Comparison of ENCODE assay signal across 7 mouse cellular contexts in the genomic region with DNA sequence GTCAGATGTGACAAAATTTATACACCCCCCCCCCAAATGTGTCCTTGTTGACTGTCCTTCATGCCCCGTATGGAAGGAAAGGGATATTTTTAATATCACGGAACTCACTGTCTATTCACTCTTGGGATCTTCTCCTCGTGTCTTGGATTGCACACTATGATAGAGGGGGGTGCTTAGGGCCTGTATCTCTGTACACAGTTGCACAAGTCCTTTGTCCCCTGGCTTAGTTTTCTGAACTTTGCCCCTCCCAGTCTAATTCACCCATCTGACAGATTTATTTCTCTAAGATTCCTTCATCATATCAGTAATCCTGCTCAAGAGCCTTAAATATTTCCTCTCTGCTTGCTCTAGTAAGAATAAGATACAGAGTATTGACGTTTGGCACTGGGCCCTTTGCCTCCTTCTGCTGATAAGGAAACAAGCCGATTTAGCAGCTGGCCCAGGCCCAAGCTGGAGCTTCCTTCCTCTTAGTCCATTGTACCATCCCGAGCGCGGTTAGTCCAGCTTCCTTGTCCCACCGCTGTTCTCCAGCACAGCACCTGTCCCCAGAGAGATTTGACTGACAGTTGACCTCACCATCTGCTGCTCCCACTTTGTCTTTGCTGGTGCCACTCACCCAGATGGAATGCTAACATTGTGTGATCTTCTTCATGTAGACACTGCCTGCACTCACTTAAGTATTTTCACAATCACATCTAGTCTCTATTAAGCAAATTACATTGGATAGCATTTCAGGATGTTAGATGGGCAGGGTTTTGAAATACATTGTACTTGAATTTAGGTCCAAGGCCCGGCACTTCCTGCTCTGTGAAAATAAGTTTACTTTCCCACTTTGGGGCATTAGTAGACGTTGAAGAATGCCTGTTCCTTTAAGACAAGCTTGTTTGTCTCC.
A peak's percentile ranks its signal among the peaks of the same experiment; 100 is the strongest.
DNase-seq lines count a peak whose midpoint lies in the region; ATAC-seq lines count a peak whose summit lies in the region.

No protein-coding gene starts in this region.

- no peak overlapping the region for H3K4me3 ChIP-seq in forebrain, embryonic 14.5 days (ENCODE audit: low read depth, low read length)
- no peak overlapping the region for H3K4me3 ChIP-seq in midbrain, embryonic 14.5 days (replicated peaks; ENCODE audit: low read depth, low read length)

- no peak overlapping the region; the same call in 1 of the 2 replicates for H3K27ac ChIP-seq in forebrain, embryonic 14.5 days (ENCODE audit: low read depth, low read length)
- H3K27ac ChIP-seq in midbrain, embryonic 14.5 days (replicated peaks; ENCODE audit: low read depth, low read length) = no peak overlapping the region

- H3K4me1 ChIP-seq in forebrain, embryonic 14.5 days (ENCODE audit: control insufficient read depth, insufficient read depth, low read length) = 0 out of 2 replicates have a peak, but pooled peaks cover 3% of the 10 kb centered on the region
- H3K4me1 ChIP-seq in midbrain, embryonic 14.5 days (ENCODE audit: control insufficient read depth, insufficient read depth, low read length) = no peaks in the 10 kb centered on the region

- no peak overlapping the region for H3K9ac ChIP-seq in forebrain, embryonic 14.5 days (ENCODE audit: low read length)
- H3K9ac ChIP-seq in midbrain, embryonic 14.5 days (replicated peaks; ENCODE audit: low read length) = no peak overlapping the region

- ATAC-seq in forebrain, embryonic 14.5 days = peak; percentile 54; the same call in 1 of the 2 replicates
- ATAC-seq in midbrain, embryonic 14.5 days (ENCODE audit: low FRiP score, low TSS enrichment) = peak; percentile 34; the same call in 1 of the 2 replicates

- 74% methylated on average over 11 of the region's 11 CpGs for WGBS in forebrain, embryonic 14.5 days
- WGBS in midbrain, embryonic 14.5 days = 60% methylated on average over 11 of the region's 11 CpGs

- H3K9me3 ChIP-seq in forebrain, embryonic 14.5 days (replicated peaks; ENCODE audit: control insufficient read depth, low read length) = no peaks in the 10 kb centered on the region
- no peaks in the 10 kb centered on the region for H3K9me3 ChIP-seq in midbrain, embryonic 14.5 days (ENCODE audit: control insufficient read depth, low read length)

- no peaks in the 10 kb centered on the region for H3K36me3 ChIP-seq in forebrain, embryonic 14.5 days (ENCODE audit: control insufficient read depth, insufficient read depth, low read length)
- no peaks in the 10 kb centered on the region for H3K36me3 ChIP-seq in midbrain, embryonic 14.5 days (ENCODE audit: control insufficient read depth, insufficient read depth, low read length)

- peak; percentile 19 to 51 for DNase-seq in urinary bladder, adult 18-20 months (ENCODE audit: low spot score in 2 of 2)
- no peak for DNase-seq in urinary bladder, postnatal 10 days (ENCODE audit: low spot score)
- DNase-seq in forebrain, embryonic 14.5 days (ENCODE audit: low spot score) = peak; percentile 68
- peak; percentile 71 for DNase-seq in heart, postnatal 25 days (ENCODE audit: low spot score)
- peak; percentile 78 to 86 for DNase-seq in kidney, postnatal 4 days
- peak; percentile 50 for DNase-seq in midbrain, embryonic 14.5 days
- DNase-seq in urinary bladder, postnatal 36 days (ENCODE audit: low spot score in 2 of 2) = peak; percentile 41 to 71

- intact Hi-C loops in heart, postnatal 25 days (cut with DNase I) = loop anchor here (2.0 to 5.0 kb wide), 2 partner anchors 49 to 105 kb away; no protein-coding TSS in a partner anchor

- no peak overlapping the region for H3K4me2 ChIP-seq in forebrain, embryonic 14.5 days (ENCODE audit: low read length)
- no peak overlapping the region for H3K4me2 ChIP-seq in midbrain, embryonic 14.5 days (ENCODE audit: low read length)

- no peaks in the 10 kb centered on the region for H3K27me3 ChIP-seq in forebrain, embryonic 14.5 days (replicated peaks; ENCODE audit: control insufficient read depth, insufficient read depth, low read length)
- no peaks in the 10 kb centered on the region for H3K27me3 ChIP-seq in midbrain, embryonic 14.5 days (ENCODE audit: control insufficient read depth, insufficient read depth, low read length)
